Mouse (Mus musculus) stomach, embryonic 14.5 days (tissue): ENCODE results near the gene Atp8a2. TPM values are rescaled to one million over a fixed set of nuclear protein-coding genes. Genes with fewer than 3 reads are reported as not detected.
"Not testable (repeated sequence)": the region's sequence is repeated elsewhere in the genome, so short reads cannot be mapped to it uniquely, and the experiment has no call there.

ENCODE experiments used
- ATAC-seq: fragments of 200-750 bp; cut with Nextera tagmentation; 2 replicates; pipeline ENCODE4 v1.8.0; 2017; ENCODE audit warnings: low read depth, moderate TSS enrichment; ENCODE audit not compliant: insufficient number of reproducible peaks, insufficient read depth, low FRiP score
- H3K27ac ChIP-seq: fragments of 300-500 bp; sonication (generic); 2 replicates; pipeline ENCODE4 v1.5.1; 2014; ENCODE audit warnings: mild to moderate bottlenecking, low read length, moderate library complexity, mixed read lengths
- H3K27me3 ChIP-seq: fragments of 300-500 bp; sonication (generic); 2 replicates; pipeline ENCODE4 v1.6.1; 2014; ENCODE audit warnings: low read length, control low read depth, mixed read lengths; ENCODE audit not compliant: control insufficient read depth, insufficient read depth
- H3K36me3 ChIP-seq: fragments of 300-500 bp; sonication (generic); 2 replicates; pipeline ENCODE4 v1.6.1; 2014; ENCODE audit warnings: mild to moderate bottlenecking, control low read depth, low read length, moderate library complexity, mixed read lengths; ENCODE audit not compliant: control insufficient read depth, insufficient read depth
- H3K4me1 ChIP-seq: fragments of 300-500 bp; sonication (generic); 2 replicates; pipeline ENCODE4 v1.6.1; 2014; ENCODE audit warnings: low read length, control low read depth, mixed read lengths; ENCODE audit not compliant: control insufficient read depth, insufficient read depth
- H3K4me2 ChIP-seq: fragments of 300-500 bp; sonication (generic); replicated peaks from 2 replicates; pipeline ENCODE4 v1.6.1; 2014; ENCODE audit warnings: low read depth, low read length, control low read depth
- H3K4me3 ChIP-seq: fragments of 300-500 bp; sonication (generic); 2 replicates; pipeline ENCODE4 v1.5.1; 2014; ENCODE audit warnings: low read depth, low read length, control low read depth
- H3K9ac ChIP-seq: fragments of 300-500 bp; sonication (generic); replicated peaks from 2 replicates; pipeline ENCODE4 v1.6.1; 2014; ENCODE audit warnings: low read depth, mild to moderate bottlenecking, control low read depth, low read length, moderate library complexity, mixed read lengths
- H3K9me3 ChIP-seq: fragments of 300-500 bp; sonication (generic); 2 replicates; pipeline ENCODE4 v1.6.1; 2016; ENCODE audit warnings: low read depth, low read length, control low read depth; ENCODE audit not compliant: control insufficient read depth
- WGBS: fragments of 180-500 bp; shearing (Covaris S2); extraction: QIAGEN DNeasy Blood & Tissue Kit; methylation state at CpG from one replicate; pipeline ENCODE4 v1.1.7; 2014; 5-methylcytosine and 5-hydroxymethylcytosine counted together
- polyA plus RNA-seq: library from polyadenylated mRNA; unstranded; fragments of >200 nt; fragmentation: Nextera tagmentation; extraction: Ambion mirVana; gene quantifications from 2 replicates; pipeline ENCODE4 v1.2.1, GENCODE M21; 2014

Atp8a2 gene
- polyA plus RNA-seq, 1 experiment from 2014 or later, result 5.9 TPM

- Histone ChIP-seq H3K4me1 (no peaks in the 10 kb centered on the region), H3K4me3 (no peak overlapping the region), H3K4me2 (no peak overlapping the region), H3K9ac (no peak overlapping the region), H3K27me3 (no peaks in the 10 kb centered on the region), H3K27ac (no peak overlapping the region), H3K9me3 (no peaks in the 10 kb centered on the region), H3K36me3 (no peaks in the 10 kb centered on the region)
- no peak for ATAC-seq
- whole genome bisulfite sequencing, result 91% methylated on average over 11 of the region's 11 CpGs
Measured at GRCm38 (mm10) chr14:59859830-59860229, 337.1 kb downstream of the Atp8a2 start.

GRCm38 (mm10) chr14:59858501-59859225 is 338.3 kb downstream of the Atp8a2 start:
- Histone ChIP-seq H3K4me2 (no peak overlapping the region), H3K27me3 (no peaks in the 10 kb centered on the region), H3K9ac (no peak overlapping the region), H3K4me1 (no peaks in the 10 kb centered on the region), H3K9me3 (no peaks in the 10 kb centered on the region), H3K36me3 (no peaks in the 10 kb centered on the region), H3K27ac (no peak overlapping the region), H3K4me3 (no peak overlapping the region)
- WGBS, result 77% methylated on average over 6 of the region's 6 CpGs
- ATAC-seq, result no peak

GRCm38 (mm10) chr14:59853139-59853538 is 343.8 kb downstream of the Atp8a2 start:
- ATAC-seq, result no peak
- H3K4me2 ChIP-seq, result no peak overlapping the region
- no peaks in the 10 kb centered on the region for H3K27me3 ChIP-seq
- no peaks in the 10 kb centered on the region for H3K9me3 ChIP-seq
- H3K9ac ChIP-seq, result no peak overlapping the region
- no peak overlapping the region for H3K27ac ChIP-seq
- no peaks in the 10 kb centered on the region for H3K4me1 ChIP-seq
- no peak overlapping the region for H3K4me3 ChIP-seq
- 40% methylated on average over 9 of the region's 9 CpGs for WGBS
- no peaks in the 10 kb centered on the region for H3K36me3 ChIP-seq

GRCm38 (mm10) chr14:59846609-59847375 is 350.2 kb downstream of the Atp8a2 start:
- H3K9ac ChIP-seq, result no peak overlapping the region
- H3K9me3 ChIP-seq, result no peaks in the 10 kb centered on the region
- no peak overlapping the region for H3K27ac ChIP-seq
- H3K4me3 ChIP-seq, result no peak overlapping the region
- H3K27me3 ChIP-seq, result no peaks in the 10 kb centered on the region
- H3K4me1 ChIP-seq, result no peaks in the 10 kb centered on the region
- ATAC-seq, result no peak
- no peaks in the 10 kb centered on the region for H3K36me3 ChIP-seq
- H3K4me2 ChIP-seq, result no peak overlapping the region
- WGBS, result 46% methylated on average over 14 of the region's 14 CpGs

GRCm38 (mm10) chr14:59843264-59843942 is 353.6 kb downstream of the Atp8a2 start:
- Histone ChIP-seq H3K27me3 (no peaks in the 10 kb centered on the region), H3K36me3 (no peaks in the 10 kb centered on the region), H3K4me1 (no peaks in the 10 kb centered on the region), H3K9me3 (no peaks in the 10 kb centered on the region), H3K9ac (no peak overlapping the region), H3K27ac (no peak overlapping the region), H3K4me3 (no peak overlapping the region), H3K4me2 (no peak overlapping the region)
- WGBS, result 65% methylated on average over 6 of the region's 6 CpGs
- no peak for ATAC-seq

GRCm38 (mm10) chr14:59839951-59840720 is 356.8 kb downstream of the Atp8a2 start:
- H3K9me3 ChIP-seq, result no peaks in the 10 kb centered on the region
- H3K9ac ChIP-seq, result no peak overlapping the region
- 0 out of 2 replicates have a peak, but pooled peaks cover 4% of the 10 kb centered on the region for H3K4me1 ChIP-seq
- ATAC-seq, result no peak
- no peak overlapping the region for H3K4me3 ChIP-seq
- WGBS, result 62% methylated on average over 14 of the region's 14 CpGs
- no peaks in the 10 kb centered on the region for H3K36me3 ChIP-seq
- H3K27me3 ChIP-seq, result no peaks in the 10 kb centered on the region
- no peak overlapping the region for H3K4me2 ChIP-seq
- H3K27ac ChIP-seq, result no peak overlapping the region

GRCm38 (mm10) chr14:59838446-59839259 is 358.3 kb downstream of the Atp8a2 start:
- H3K4me3 ChIP-seq, H3K27me3 ChIP-seq, H3K9me3 ChIP-seq, H3K4me2 ChIP-seq, H3K36me3 ChIP-seq, H3K4me1 ChIP-seq, H3K9ac ChIP-seq, H3K27ac ChIP-seq: not testable (repeated sequence)
- 0 out of 2 replicates have a peak, but pooled peaks have one; percentile 23 for ATAC-seq
- 81% methylated on average over 1 of the region's 3 CpGs for WGBS
